Mouse (Mus musculus): Measurements from ENCODE around the gene Hmgb4.

The Hmgb4 gene

GRCm38 (mm10) chr4:128260907-128261560 lies at the start of gene Hmgb4:
Gene Hmgb4, minus strand, starts transcription at chr4:128260957.
- DNase-seq (ENCODE audit: low spot score): no peak

DNA sequence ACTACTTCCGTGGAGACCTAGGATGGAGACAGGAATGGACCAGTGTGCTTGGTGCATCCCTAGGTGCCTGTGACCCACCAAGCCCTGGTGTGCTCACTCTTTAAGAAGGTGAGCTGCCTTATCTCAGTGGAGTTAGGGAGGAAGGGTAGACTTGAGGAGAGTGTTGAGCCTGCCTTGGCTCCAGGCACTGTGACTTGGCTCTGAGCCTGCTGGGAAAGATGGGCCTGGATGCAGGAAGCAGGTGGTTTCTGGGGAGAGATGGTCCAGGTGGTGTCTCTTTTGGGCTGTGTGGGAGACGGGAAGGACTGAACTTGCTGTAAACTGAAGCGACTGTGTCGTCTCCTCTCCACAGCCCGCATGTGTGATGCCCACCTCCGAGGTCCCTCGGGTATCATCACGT lies 45.3 kb upstream of the Hmgb4 start:
- DNase-seq (ENCODE audit: low spot score): no peak

- DNase-seq (ENCODE audit: low spot score): no peak
Measured at GRCm38 (mm10) chr4:128304049-128304448, 43.3 kb upstream of the Hmgb4 start.

GRCm38 (mm10) chr4:128288095-128288494 lies 27.3 kb upstream of the Hmgb4 start:
- DNase-seq (ENCODE audit: low spot score): no peak

- DNase-seq (ENCODE audit: low spot score): no peak
Measured at GRCm38 (mm10) chr4:128285009-128285408, 24.3 kb upstream of the Hmgb4 start.

DNA sequence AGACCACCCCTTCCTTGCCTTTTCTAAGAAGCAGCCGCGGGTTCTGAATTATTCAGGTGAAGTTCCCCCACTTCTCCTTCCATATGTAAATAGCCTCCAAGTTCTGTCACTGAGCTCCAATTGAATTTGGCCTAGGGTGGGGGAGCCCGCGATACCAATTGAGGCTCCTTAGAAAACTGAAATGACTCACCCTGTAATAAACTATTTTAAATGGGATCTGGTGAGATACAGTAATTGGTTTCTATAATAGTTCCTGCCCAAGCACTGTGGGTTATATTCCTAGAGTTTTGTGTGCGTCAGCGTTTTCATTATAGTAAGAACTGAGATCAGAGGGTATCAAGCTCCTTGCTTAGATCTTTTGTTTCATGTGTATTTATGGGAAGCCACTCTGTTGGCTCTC lies 14.8 kb upstream of the Hmgb4 start:
- no peak for DNase-seq (ENCODE audit: low spot score)

DNA sequence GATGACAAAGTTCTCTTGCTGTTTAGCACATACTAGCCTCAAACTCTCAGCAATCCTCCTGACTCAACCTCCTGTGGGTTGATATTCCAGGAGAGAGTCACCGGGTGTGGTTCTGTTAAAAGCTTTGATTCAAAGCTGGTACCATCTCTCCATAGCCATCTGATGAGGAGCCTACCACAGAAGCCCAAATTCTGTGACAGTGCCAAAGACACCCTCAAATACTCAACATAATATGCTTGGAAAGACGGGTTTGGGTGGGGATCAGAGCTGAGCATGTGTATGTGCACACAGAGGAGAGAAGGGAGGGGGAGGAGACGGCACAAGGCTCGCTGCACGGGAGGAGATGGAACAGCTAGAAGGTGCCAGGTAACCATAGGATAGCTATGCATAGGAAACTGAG lies 14.4 kb upstream of the Hmgb4 start:
- no peak for DNase-seq (ENCODE audit: low spot score)

DNA sequence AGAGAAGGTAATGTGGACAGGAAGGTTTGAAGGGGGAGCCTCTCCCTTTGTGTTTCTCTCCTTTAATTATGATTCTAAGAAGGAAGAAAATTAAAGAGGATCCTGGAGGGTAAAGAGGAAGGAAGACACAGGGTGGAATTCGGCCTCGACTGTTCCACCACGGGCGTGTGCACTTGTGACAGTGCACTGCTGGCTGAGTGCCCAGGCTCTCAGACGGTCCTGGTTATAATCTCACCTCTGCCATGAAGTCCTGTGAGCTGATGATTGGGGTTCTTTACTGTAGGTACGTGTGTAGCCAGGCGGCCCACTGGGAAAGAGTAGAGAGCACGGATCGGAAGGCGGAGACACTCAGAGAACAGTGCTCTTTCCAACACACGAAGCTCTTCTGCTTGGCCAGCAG lies 12.4 kb upstream of the Hmgb4 start:
- DNase-seq (ENCODE audit: low spot score): no peak

DNA sequence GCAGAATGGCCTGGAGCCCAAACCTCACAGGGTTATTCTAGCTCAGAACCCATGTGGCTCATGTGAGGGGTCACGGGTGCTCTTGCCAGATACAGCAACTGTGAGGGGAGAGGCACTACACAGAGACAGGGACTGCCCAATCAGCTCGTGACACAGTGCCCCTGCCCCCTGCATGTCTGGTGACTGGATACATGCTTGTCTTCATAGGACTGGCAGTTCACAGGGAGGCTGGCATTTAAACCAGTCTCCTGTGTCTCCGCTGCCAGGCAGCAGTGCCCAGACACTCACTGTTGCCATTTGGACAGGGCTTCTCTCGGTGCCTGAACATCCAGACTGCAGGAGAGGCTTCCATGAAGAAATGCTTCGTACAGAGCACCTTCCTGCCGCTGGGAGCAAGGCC lies 11.7 kb upstream of the Hmgb4 start:
- no peak for DNase-seq (ENCODE audit: low spot score)

DNA sequence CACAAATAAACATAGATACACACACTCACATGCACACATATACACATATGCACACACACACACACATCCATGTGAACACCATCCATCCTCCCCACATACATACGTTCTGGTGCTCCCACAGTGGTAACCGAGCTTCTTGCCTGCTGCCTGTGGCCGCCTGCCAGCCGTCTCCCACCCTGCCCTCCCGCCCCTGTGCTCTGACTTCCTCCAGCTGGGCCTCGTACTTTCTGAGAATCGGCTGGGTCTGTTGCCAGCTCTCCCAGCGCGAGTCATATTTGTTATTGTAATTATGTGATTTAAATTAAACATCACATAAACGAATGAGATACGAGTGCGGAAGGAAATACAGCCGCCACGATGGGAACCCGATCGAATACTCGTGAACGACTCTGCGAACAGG lies 10.2 kb upstream of the Hmgb4 start:
- no peak for DNase-seq (ENCODE audit: low spot score)

- DNase-seq (ENCODE audit: low spot score): no peak
Measured at GRCm38 (mm10) chr4:128270177-128270576, 9.4 kb upstream of the Hmgb4 start.

DNA sequence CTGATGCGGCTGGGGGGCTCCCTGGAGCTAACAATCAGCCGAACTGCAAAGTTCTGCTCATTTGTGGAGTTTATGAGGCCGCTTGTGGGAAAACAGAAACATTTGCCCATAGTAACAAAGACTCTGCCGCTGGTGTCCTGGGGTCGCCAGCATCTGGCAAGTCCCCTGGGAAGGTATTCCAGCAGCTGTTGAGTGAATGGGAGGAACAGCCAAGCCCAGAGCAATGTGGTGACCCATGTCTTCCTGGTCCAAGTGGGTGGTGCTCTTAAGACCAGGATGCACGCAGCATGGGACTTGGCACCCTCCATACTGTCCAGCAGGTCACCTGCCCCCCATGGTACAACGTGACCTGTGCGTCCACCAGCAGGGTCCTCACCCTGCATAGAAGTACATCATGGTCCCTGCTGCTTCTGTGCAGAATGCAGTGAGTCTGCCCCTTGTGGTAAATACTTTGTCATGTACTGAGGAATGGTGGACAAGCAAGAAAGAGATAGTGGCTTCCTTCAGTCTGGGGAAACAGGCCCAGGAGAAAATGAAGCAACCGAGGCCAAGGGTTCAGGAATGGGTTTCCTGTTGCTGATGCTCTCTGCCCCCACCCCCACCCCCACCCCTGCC lies 8.6 kb upstream of the Hmgb4 start:
- no peak for DNase-seq (ENCODE audit: low spot score)

DNA sequence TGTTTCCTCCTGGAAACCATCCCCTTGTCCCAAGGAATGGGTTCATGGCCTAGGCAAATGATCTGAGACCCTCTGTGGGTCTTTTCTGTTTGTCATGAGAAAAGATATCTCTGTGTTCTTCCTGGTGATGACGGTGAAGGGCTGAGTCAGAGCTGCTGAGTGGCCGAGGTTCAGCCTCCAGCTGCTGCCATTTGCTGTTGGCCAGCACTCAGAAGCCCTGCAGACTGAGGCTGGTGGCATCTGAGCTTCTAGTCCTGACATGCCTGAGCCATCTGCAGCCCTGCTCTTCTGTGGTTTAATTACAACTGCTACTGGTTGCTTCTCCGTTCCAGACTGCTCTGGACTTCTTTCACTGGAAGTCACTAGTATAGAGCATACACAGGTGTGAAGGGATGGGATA lies 4.6 kb upstream of the Hmgb4 start:
- DNase-seq (ENCODE audit: low spot score): no peak

GRCm38 (mm10) chr4:128264491-128264890 lies 3.7 kb upstream of the Hmgb4 start:
- DNase-seq (ENCODE audit: low spot score): no peak

- no peak for DNase-seq (ENCODE audit: low spot score)
Measured at GRCm38 (mm10) chr4:128259211-128259610, 1.5 kb downstream of the Hmgb4 start.

GRCm38 (mm10) chr4:128248676-128249075 lies 12.1 kb downstream of the Hmgb4 start:
- no peak for DNase-seq (ENCODE audit: low spot score)

DNA sequence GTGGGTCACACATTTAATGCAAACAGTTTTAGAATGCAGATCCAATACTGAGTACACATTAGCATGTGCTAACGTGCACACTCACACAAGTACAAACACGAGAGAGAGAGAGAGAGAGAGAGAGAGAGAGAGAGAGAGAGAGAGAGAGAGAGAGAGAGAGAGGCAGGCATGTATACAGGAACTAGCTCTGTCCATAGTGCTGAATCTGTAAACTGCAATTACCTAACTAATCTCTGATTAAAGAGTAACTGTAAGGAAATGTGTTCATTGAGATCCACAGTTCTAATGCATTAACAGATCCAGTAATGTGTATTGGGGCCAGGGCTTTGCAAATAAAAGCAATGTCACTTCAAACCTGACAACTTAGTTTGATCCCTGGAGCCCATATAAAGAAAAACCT lies 15.6 kb downstream of the Hmgb4 start:
- no peak for DNase-seq (ENCODE audit: low spot score)

GRCm38 (mm10) chr4:128241854-128242356 lies 18.9 kb downstream of the Hmgb4 start:
- no peak for DNase-seq (ENCODE audit: low spot score)

GRCm38 (mm10) chr4:128241075-128241853 lies 19.5 kb downstream of the Hmgb4 start:
- DNase-seq (ENCODE audit: low spot score): no peak

- DNase-seq (ENCODE audit: low spot score): no peak
Measured at GRCm38 (mm10) chr4:128239113-128239512, 21.6 kb downstream of the Hmgb4 start.

DNA sequence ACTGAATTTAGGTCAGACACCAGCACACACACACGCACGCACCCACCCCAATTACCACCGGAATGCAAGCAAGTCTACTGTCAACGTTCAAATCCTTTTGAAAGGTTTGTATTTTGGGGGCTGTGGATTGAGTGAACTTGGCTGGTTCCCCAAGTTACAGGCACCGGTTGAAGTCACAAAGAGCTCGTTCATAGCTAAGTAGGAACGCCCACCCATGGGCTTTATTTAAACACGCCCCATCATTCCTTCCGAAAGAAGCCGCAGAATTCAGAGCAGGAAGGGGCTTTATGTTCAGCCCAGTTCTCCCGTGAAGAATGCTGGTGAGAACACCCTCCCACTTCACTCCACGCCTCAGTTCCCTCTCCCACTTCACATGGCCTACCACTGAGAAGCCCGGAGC lies 27.3 kb downstream of the Hmgb4 start:
- DNase-seq (ENCODE audit: low spot score): no peak

- no peak for DNase-seq (ENCODE audit: low spot score)
Measured at GRCm38 (mm10) chr4:128227377-128228316, 33.1 kb downstream of the Hmgb4 start.
